Mouse (Mus musculus): ENCODE data around the gene Bhmt.
A peak's percentile ranks its signal among the peaks of the same experiment; 100 is the strongest.
"Not testable (repeated sequence)": the region's sequence is repeated elsewhere in the genome, so short reads cannot be mapped to it uniquely, and the experiment has no call there.

Bhmt gene

DNA sequence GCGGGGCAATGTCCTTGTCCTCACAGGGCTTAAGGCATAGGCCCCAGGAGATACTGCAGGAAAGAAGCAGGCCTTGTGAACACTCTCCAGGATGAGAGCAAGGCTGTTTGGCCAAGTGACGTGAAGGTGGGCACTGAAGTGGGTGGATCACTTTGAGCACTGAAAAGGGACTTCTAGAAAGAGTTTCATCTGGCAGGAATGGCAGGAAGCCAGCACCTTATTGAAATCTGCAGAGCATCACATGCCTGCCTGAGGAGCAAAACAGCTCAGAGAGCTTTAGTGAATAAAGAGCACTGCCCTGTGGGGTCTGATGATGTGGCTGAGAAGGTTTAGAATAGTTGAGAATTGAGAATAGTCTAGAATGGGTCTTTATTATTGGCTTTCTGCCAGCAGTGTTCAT, 29.3 kb downstream of the Bhmt start:
- peak in 1 of 2 experiments; percentile 49 for DNase-seq (ENCODE audit: low spot score in 2 of 2)

DNA sequence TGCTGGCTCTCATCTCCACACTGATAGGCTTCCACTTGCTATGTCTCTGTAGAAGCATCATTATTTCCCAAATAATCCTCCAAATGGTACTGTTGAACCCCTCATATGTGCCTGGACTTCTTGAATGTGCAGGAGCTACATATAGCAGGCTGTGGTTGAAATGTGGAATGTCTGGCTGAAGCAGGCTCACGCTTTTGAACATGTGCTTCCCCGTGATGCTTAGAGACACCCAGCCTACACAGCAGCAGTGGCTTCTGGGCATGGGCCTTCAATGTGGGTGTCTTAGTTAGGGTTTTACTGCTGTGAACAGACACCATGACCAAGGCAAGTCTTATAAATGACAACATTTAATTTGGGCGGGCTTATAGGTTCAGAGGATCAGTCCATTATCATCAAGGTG, 30.1 kb downstream of the Bhmt start:
- DNase-seq (ENCODE audit: low spot score in 2 of 2): peak in 1 of 2 experiments; percentile 54

DNA sequence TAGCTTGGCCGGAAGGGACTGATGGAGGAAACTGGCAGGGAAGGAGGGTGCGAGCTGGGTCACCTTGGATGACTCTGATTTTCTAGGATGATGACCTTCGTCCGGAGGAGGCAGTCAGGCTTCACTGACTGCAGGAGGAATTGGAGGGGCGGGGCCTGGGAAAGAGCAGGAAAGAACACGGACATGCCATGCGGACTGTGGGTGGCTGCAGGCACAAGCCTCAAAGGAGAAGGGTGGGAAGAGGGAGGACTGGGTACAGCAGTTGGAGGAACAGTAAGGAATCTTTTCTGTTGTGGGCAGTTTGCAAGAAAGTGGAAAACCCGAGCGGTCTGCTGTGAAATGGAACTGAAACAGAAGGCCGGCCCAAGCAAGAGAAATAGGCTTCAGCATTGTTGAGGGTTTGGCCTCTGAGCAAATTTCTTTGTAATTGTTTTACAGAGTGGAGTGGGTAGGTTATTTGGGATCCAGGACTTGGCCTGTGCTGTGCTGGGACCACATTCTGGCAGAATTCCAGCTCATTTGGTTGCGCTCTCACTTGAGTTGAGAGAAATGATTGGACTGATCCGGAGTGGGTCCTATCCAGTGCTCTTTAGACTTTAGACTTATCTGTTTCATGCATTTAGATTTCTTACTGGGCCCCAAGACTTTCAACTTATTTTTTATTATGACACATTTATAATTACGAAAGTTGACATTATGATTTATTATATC, 30.7 kb downstream of the Bhmt start:
- DNase-seq (ENCODE audit: low spot score in 2 of 2): peak; percentile 31 to 53

DNA sequence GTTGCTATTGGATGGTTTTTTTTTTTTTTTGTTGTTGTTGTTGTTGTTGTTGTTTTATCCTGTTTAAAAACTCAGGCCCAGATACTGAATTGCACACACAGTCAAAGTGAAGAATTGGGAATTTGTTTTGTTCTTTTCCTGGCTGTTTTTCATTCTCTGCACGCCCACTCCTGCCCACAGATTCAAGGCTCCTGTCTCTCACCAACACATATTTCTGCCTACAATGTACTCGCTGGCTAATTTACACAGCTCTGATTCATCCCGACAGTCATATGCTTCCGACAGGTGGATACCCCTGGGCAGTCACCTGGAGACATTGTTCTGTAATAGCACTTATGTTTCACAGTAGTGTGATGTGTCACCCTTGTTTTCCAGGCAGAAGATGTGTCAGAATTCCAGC, 33.1 kb downstream of the Bhmt start:
- peak; percentile 30 to 37 for DNase-seq (ENCODE audit: low spot score in 2 of 2)

DNA sequence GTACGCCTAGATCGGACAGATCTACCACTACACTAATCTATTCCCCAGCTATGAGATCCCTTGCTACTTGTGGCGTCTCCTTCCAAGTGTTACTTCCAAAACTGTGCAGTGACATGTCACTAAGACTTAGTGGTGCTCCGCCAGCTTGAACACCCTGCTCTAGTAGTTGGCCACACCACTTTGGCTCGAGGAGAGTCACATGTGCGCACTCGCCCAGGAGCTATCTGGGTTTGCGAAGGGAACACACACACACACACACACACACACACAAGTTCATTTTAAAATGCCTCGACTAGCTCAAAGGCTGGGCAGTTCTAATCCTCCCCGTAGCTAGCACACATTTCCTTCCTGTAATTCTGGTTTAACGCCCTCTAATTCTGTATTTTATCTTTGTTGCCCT, 36.2 kb downstream of the Bhmt start:
- DNase-seq (ENCODE audit: low spot score in 2 of 2): no peak

DNA sequence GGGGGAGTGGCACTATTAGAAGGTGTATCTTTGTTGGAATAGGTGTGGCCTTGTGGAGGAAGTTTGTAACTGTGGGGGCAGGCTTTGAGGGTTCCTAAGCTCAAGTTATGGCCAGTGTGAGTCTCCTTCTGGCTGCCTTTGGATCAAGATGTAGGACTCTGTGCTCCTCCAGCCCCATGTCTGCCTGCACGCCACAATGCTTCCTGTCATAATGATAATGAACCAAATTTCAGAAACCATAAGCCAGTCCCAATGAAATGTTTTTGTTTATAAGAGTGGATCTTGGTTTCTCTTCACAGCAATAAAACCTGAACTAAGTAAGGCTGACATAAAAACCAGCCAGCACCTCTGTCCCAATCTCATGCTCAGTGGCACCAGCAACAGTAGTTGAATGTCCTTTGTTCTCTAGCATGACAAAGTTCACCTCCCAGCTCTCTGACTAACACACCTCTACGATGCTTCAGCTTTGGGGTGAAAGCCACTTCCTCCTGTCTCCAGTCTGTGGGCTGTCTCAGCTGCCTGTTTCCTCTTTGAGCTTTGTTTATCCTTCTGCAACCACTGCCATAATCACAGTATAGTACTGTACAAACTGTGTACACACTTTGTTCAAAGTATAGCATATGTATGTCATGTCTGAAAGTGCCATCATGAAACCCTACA, 44.6 kb downstream of the Bhmt start:
- DNase-seq (ENCODE audit: low spot score in 2 of 2): no peak

DNA sequence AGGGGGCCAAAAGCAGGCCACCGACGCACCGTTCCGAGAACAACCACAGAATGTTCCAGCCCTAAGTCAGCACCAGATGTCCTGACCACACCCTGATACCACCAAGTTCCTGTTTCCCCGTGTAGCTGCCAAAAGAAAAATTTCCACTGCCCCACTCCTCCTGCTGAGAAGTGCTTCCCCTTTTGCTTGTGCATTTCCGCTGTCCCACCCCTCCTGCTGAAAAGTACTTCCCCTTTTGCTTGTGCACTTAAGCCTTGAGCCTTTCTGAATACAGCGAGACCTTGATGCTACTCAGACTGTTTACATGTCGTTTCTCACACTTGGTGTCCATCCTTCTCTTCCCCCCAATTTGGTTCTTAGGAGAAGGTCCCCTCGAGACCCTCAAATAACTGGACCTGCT, 55.2 kb downstream of the Bhmt start:
- DNase-seq (ENCODE audit: low spot score in 2 of 2): not testable (repeated sequence)

DNA sequence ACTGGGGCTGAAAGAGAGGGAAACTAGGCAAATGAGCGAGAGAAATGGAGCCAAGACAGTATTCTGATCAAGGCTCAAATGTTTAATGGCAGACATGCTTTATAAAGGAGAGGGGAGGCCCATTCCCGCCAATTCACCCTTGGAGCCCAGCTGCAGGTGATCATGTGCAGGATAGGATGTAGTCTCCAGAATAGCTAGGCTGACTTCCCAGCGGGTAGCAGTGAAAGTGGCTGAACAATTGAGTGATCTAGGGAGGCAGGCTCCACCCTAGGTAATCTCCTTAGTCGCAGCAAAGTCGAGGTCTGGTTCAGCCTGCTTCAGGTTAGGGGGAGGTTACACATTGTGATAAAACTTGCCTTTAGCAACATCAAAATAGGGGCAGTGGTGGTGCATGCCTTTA, 57.3 kb downstream of the Bhmt start:
- DNase-seq (ENCODE audit: low spot score in 2 of 2): no peak

DNA sequence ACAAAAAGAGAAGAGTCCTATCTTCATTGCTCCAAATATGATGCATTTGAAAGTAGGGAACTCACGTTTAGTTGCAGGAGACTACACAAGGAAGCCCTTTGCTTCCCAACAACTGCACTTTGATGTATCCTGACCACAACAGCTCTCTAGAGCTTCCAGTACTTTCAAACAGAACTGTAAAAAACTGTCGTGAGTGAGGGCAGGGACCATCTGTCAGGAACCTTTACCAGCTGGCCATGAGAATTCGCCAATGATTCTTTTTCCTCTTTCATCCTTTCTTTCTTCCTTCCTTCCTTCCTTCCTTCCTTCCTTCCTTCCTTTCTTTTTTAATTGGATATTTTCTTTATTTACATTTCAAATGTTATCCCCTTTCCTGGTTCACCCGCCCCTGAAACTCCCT, 68.1 kb downstream of the Bhmt start:
- DNase-seq (ENCODE audit: low spot score in 2 of 2): no peak
